Mouse (Mus musculus) Patski (cell line): ENCODE measurements around the gene Dll4. TPM values are rescaled to one million over a fixed set of nuclear protein-coding genes. Genes with fewer than 3 reads are reported as not detected.
A peak's percentile ranks its signal among the peaks of the same experiment; 100 is the strongest.

Experiments used
- ATAC-seq: fragments of 100-300 bp; one replicate; pipeline ENCODE4 v1.8.0; 2021
- CTCF ChIA-PET: fragments of 350-600 bp; sonication (Branson Sonifier 250); formaldehyde crosslinking; loops from one replicate; lab custom pipeline; 2022; ENCODE audit warnings: inconsistent platforms; lab: Charles Lee
- POLR2A ChIA-PET: fragments of 350-600 bp; sonication (Branson Sonifier 250); formaldehyde crosslinking; loops from one replicate; lab custom pipeline; 2022; ENCODE audit warnings: antibody characterized with exemption, inconsistent platforms; lab: Charles Lee
- DNase-seq: peaks from one replicate; pipeline ENCODE4 v3.0.0-alpha.2; 2011; ENCODE audit warnings: low read depth, low spot score
- H3K27me3 ChIP-seq: fragments of 371-371 bp; one replicate; pipeline ENCODE4 v1.5.1; 2021
- CTCF ChIP-seq: fragments of 100-300 bp; IDR thresholded peaks from one replicate; pipeline ENCODE4 v1.5.1; 2021
- in situ Hi-C: fragments of 300-500 bp; cut with MboI; formaldehyde crosslinking; loops from 3 replicates; pipeline ENCODE4 v1.11.1; 2018; ENCODE audit warnings: low pct_unique_long_range_greater_than_20kb, mixed read lengths
- polyA plus RNA-seq: library from polyadenylated mRNA; unstranded; gene quantifications from one replicate; pipeline ENCODE4 v1.2.3, GENCODE M21; 2021

Dll4 gene
- polyA plus RNA-seq, 1 experiment from 2014 or later: 3.2 TPM

DNA sequence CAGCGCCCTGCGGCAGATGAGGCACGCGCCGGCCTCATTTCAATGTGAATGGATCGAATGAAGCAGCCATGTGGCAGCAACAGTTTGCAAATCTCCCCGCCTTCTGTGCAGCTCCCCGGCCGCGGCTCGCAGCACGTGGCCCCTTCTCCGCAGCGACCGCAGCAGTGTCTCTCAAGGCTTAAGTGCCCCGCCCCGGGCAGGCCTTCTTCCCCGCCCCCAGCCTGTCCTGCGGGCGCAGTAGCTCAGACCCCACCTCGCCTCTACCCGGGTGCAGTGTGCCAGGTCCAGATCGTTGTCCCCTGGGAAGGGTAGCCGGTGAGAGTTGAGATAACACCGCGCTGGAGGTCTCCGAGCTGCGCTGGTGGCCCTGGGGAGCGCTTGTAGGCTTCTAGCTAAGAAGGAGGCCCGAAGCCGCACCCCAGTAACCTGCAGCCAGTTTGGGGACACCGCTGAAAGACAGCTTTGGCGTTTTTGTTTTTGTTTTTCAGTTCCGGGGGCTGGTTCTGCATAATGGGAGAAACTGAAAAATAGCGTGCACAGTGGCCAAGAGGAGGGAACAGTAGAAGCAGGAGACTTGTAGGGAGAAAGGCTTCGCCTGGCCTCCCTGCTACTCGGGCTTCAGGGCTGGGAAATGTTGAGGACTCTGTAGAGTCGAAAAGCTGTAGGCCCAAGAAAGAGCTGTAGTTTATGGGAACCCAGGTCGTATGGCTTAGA lies 2.8 kb upstream of the Dll4 start:
- TF ChIP-seq CTCF: no peak
- DNase-seq: no peak
- ATAC-seq: no peak
- peaks cover 16% of the 10 kb centered on the region for H3K27me3 ChIP-seq
- ChIA-PET POLR2A (no interaction called here), CTCF (interaction anchor here (1.2 kb wide), 1 partner anchor 23 kb away, joined by 3 read pairs; no protein-coding TSS in a partner anchor)
- in situ Hi-C loops: no loop called here

DNA sequence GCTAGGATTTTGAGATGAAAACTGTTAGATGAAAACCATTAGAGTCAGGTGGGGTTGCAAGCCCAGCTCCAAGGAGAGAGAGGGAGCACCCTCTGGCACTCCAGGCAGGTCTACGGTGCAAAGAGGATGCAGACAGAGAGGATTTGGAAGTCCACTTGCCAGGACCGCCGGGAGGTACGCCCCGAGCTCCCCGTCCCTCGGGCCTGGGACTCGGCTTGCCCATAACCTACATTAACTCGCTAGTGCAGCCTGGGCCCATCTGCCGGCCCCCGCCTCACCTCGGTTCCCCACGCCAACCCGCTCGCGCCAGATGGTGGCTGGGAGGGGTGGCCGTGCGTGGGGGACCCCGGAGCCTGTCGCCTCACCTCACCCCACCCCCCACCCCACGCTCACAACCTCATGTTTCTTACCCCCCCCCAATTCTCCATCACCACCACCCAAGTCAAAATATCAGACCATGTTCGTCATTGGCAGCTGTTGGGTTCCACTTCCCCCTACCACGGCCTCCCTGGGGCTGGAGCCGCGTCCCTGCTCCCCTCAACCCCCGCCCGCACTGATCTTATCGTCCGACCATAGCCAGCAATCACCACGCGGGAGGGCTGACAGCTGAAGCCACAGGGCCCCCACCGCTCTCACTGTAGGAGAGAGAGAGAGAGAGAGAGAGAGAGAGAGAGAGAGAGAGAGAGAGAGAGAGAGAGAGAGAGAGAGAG lies 1.6 kb upstream of the Dll4 start:
- ATAC-seq (no peak), DNase-seq (no peak)
- no peak for TF ChIP-seq CTCF
- POLR2A ChIA-PET: interaction anchor here (0.7 kb wide), 1 partner anchor 29 kb away, joined by 7 read pairs; no protein-coding TSS in a partner anchor
- CTCF ChIA-PET: no interaction called here
- in situ Hi-C loops: no loop called here
- peaks cover 16% of the 10 kb centered on the region for H3K27me3 ChIP-seq

DNA sequence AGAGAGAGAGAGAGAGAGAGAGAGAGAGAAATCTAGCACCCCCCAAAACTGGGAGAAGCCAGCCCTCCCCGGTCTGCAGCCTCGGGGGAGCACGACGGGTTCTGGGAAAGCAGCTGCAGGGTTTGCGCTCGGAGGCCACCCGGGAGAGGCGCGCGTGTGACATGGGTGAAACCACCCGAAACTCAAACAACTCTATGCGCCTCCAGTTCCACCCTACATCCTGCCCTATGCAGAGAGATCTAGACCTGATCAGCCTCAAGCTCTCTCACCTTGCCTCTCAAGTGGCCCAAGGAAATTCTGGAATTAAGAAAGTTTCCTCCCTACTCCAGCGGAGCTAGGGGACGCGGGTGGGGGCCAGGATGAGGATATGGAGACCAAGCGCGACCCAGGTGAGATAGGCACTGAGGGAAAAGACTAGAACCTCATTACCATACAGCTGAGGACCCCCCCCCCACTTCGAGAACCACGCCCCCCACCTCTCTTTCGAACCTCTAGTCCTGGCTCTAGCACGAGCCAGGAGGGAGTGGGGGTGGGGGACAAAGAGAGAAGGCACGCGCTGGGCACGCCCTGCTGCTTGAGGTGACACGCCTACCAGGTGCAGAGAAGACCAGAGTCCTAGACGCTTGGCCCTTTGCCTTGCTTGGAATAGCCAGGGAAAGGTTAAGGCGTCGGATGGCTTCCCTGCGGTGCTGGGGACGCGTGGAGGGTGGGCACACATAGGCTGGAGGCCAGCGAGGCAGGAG lies 837 bp upstream of the Dll4 start:
- CTCF ChIA-PET: interaction anchor here (1.4 kb wide), 1 partner anchor 10 kb away, joined by 3 read pairs; no protein-coding TSS in a partner anchor
- POLR2A ChIA-PET: interaction anchor here (0.7 to 2.1 kb wide), 3 partner anchors 10 to 30 kb away, joined by 6 to 12 read pairs (median 7); no protein-coding TSS in a partner anchor
- H3K27me3 ChIP-seq: peaks cover 16% of the 10 kb centered on the region
- ATAC-seq: no peak
- DNase-seq: no peak
- in situ Hi-C loops: no loop called here
- TF ChIP-seq CTCF: no peak

DNA sequence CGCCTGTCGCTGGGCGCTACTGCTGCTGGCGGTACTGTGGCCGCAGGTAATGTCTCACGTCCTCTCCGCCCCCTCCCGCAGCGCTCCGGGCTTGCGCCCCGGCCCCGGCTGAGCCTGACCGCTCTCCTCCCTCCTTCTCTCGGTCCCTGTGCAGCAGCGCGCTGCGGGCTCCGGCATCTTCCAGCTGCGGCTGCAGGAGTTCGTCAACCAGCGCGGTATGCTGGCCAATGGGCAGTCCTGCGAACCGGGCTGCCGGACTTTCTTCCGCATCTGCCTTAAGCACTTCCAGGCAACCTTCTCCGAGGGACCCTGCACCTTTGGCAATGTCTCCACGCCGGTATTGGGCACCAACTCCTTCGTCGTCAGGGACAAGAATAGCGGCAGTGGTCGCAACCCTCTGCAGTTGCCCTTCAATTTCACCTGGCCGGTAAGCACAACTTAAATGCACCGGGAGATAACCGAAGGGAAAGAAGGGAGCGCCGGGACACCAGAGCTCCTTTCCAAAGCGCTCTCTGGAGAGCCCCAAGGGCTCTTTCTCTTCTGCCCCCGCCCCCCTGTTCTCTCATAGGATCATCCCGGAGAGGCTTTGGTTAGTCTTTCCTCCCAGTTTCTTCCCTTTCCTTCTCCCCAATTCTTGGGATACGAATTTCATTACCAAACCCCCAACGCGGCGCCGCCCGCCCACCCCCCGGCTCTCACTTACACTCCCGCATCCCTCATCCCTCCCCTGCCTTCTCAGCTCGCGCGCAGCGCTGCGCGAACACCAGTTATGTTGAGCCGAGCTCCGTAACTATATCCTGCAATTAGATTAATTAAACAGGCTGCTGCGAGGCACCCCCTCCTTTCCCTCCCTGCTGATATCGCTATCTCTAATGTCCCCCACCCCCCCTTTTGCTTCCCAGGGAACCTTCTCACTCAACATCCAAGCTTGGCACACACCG lies 847 bp downstream of the Dll4 start:
- DNase-seq: no peak
- POLR2A ChIA-PET: interaction anchor here (0.6 to 2.1 kb wide), 5 partner anchors 8 to 169 kb away, joined by 3 to 12 read pairs (median 5); no protein-coding TSS in a partner anchor
- peak; percentile 68 for ATAC-seq
- H3K27me3 ChIP-seq: peaks cover 16% of the 10 kb centered on the region
- CTCF ChIA-PET: interaction anchor here (0.7 to 2.1 kb wide), 9 partner anchors 8 to 117 kb away, joined by 3 to 15 read pairs (median 3); partner anchors contain the start of gene Vps18
- in situ Hi-C loops: no loop called here
- TF ChIP-seq CTCF: no peak

DNA sequence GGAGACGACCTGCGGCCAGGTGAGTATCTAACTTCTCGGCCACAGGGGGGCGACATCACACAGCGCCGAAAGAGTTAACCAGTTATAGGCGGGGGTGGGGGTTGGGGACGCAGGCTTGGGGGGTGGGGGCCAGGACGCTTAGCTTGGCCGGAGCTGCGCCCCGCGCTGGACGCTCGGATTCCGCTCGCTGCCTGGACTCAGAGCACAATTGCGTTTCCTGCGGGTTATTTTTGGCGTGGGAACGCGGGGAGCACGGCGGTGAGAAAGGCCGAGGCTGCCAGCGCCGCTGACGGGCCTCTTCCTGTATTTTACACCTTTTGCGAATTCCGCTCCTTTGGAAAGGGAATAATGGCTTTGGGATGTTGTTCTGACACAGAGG lies 1.5 kb downstream of the Dll4 start:
- in situ Hi-C loops: no loop called here
- no peak for TF ChIP-seq CTCF
- ChIA-PET POLR2A (interaction anchor here (0.6 to 2.1 kb wide), 4 partner anchors 7 to 170 kb away, joined by 3 to 12 read pairs (median 4); no protein-coding TSS in a partner anchor), CTCF (interaction anchor here (0.7 to 2.1 kb wide), 7 partner anchors 10 to 116 kb away, joined by 3 to 15 read pairs (median 3); no protein-coding TSS in a partner anchor)
- no peak for ATAC-seq
- peaks cover 16% of the 10 kb centered on the region for H3K27me3 ChIP-seq
- no peak for DNase-seq

DNA sequence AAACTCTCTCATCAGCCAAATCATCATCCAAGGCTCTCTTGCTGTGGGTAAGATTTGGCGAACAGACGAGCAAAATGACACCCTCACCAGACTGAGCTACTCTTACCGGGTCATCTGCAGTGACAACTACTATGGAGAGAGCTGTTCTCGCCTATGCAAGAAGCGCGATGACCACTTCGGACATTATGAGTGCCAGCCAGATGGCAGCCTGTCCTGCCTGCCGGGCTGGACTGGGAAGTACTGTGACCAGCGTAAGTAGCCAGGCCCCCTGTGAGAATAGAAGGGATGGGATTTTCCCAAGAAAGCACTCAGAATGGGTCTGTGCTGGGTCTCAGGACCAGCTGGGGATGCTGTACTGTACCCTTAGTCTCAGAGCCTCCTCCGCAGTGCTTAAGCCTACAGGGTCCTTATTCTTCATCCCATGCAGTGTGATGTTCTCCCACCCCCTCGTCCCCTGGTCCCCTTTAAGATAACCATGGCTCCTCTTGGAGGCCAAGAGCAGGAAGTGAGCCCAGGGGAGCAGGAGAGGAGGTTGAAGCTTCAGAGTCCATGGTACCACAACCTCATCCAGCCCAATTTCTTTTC lies 2.5 kb downstream of the Dll4 start:
- ATAC-seq: no peak
- ChIA-PET POLR2A (interaction anchor here (1.0 kb wide), 1 partner anchor 12 kb away, joined by 7 read pairs; no protein-coding TSS in a partner anchor), CTCF (interaction anchor here (1.3 kb wide), 1 partner anchor 9 kb away, joined by 4 read pairs; no protein-coding TSS in a partner anchor)
- peaks cover 16% of the 10 kb centered on the region for H3K27me3 ChIP-seq
- TF ChIP-seq CTCF: no peak
- in situ Hi-C loops: no loop called here
- DNase-seq: no peak

DNA sequence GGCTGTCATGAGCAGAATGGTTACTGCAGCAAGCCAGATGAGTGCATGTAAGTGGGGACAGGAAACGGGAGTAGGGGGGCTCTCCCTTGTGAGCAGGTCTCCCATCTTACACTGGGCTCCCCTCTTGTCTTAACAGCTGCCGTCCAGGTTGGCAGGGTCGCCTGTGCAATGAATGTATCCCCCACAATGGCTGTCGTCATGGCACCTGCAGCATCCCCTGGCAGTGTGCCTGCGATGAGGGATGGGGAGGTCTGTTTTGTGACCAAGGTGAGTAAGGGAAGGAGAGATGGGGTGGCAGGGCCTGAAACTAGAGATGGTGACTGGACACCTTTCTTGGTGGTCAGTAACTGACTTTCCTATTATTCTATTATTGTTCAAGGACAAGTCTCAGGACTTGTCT lies 3.0 kb downstream of the Dll4 start:
- TF ChIP-seq CTCF: no peak
- no peak for ATAC-seq
- ChIA-PET CTCF (interaction anchor here (1.3 kb wide), 1 partner anchor 9 kb away, joined by 4 read pairs; no protein-coding TSS in a partner anchor), POLR2A (interaction anchor here (1.0 kb wide), 1 partner anchor 12 kb away, joined by 7 read pairs; no protein-coding TSS in a partner anchor)
- in situ Hi-C loops: no loop called here
- H3K27me3 ChIP-seq: peaks cover 16% of the 10 kb centered on the region
- no peak for DNase-seq

DNA sequence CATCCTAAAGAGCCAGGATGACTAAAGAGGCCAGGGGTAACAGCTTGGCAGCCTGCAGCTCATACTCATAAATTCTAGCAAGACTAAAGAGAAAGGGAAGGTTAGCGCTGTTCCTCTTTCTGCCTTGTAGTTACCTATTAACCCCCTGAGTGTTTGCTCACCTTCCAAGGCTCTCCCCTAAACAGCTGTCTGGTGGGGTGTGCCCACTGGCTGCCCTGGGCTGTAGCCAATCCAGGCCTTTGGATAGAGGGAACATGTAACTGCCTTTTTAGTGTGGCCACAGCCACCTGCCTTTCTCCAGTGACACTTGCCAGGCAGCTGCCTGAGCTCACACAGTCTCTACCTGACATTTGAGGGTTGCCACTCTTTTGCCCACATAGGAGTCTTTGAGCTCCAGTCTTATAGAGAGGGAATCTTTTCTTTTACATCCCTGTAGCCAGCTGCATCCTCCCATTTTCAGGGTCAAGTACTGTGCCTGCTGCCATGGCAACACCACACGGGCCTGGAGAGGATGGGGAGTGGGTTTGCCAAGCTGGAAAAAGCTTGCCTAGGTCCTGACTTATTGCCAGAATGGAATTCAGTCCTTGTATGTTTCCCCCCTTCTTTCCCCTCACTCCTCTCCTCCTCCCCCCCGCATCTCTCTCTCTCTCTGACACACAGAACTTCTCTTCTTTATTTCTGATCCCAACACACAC lies 3.7 kb downstream of the Dll4 start:
- no peak for TF ChIP-seq CTCF
- no peak for ATAC-seq
- DNase-seq: no peak
- POLR2A ChIA-PET: interaction anchor here (0.6 to 1.0 kb wide), 2 partner anchors 11 to 215 kb away, joined by 3 to 7 read pairs; no protein-coding TSS in a partner anchor
- CTCF ChIA-PET: interaction anchor here (1.0 to 1.3 kb wide), 2 partner anchors 8 to 85 kb away, joined by 3 to 4 read pairs; no protein-coding TSS in a partner anchor
- in situ Hi-C loops: no loop called here
- H3K27me3 ChIP-seq: peaks cover 16% of the 10 kb centered on the region
